Mouse (Mus musculus) cerebellum, adult 11-12 months (tissue): Measurements from ENCODE around the gene Aatf.
A peak's percentile ranks its signal among the peaks of the same experiment; 100 is the strongest.

Experiments
- DNase-seq: peaks from one replicate; pipeline ENCODE4 v3.0.0; 2022

Aatf gene

DNA sequence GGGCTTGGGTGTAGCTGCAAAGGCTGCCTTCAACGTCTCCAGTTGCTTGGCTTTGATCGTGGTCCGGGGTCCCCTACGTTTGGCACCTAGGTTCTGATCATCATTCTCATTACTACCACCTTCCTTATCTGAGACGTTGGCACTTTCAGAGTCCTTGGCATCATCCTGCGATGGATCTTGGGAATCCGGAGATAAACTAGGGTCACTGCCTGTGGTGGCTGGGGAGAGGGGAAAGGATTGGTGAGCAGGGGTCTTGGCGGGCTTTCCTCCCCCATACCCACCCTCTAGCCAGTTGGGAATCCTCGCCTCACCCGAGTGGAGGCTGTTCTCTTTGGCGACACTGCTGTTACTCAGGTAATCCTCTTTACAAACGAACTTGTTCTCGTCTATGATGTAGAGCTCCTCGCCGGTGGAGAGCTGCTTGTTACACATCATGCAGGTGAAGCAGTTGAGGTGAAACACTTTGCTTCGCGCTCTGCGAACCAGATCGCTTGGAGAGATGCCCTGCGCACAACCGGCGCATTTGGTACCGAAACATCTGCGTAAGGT lies 8.5 kb upstream of the Aatf start:
- no peak for DNase-seq

DNA sequence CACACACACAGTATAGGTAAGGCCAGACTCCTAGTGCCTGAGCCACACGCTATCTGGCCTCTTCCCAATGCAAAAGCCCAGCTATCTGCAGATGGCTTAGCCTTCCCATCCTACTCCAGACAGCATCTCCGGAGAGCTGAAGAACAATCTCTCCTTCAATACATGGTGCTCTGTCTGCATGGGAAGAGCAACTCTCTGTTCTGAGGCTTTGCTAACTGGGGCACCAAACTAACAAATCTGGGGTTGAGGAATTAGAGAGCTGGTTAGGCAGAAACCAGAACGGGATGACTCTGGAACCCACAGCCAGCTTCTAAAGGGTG lies 7.7 kb upstream of the Aatf start:
- no peak for DNase-seq

DNA sequence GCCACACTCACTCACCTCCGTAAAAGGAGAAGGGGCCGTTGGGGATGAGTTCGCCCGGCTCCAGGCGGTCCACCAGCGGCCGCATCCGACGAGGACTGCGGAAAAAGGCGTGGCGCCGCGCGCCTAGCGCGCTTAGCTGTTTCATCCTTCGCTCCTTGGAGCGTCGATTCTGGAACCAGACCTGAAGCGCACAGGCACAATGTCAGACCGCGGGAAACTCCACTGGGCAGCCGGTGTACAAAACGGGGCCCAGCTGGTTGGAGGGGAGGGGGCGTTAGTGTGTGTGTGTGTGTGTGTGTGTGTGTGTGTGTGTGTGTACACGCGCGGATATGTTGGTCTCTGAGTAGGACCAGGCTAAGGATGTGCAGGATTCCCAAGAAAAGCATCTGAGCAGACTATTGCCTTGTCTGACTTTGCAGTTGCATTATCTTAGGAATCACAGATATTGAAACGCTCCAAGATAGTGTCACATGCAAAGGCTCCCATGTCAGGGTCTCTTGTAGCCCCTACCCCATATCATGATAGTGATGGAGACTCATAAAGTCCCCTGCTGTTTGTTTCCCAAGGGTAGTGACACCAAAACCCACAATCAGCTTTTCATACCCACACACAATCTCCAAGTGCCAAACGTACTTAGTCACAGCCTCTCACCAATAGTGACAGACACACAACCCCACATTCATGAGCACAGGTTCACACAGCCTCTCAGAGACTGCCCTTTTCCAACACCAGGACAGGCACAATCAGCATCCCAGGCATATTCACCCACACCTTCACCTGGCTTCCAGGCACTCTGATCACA lies 7.1 kb upstream of the Aatf start:
- no peak for DNase-seq

- no peak for DNase-seq
Observed at GRCm38 (mm10) chr11:84519576-84520268, 6.4 kb upstream of the Aatf start.

DNA sequence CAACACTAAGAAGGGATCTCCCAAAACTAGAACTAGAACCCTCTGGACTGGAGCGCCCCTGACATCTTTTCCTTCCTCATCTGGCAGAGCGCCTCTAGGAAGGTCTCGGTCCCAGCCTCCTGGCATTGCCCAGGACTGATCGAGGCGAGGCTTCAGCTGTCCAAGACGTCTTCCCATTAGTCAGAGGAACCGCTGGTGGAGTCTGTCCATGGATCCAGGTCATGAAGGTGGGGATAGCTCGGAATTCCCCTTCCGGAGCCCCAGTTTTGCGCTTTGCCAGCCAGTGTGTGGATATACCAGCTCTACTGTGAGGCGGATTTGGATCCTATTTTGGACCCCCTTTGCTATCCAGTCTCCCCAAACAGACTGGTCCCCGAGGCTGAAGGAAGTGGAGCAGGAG lies 5.7 kb upstream of the Aatf start:
- no peak for DNase-seq

DNA sequence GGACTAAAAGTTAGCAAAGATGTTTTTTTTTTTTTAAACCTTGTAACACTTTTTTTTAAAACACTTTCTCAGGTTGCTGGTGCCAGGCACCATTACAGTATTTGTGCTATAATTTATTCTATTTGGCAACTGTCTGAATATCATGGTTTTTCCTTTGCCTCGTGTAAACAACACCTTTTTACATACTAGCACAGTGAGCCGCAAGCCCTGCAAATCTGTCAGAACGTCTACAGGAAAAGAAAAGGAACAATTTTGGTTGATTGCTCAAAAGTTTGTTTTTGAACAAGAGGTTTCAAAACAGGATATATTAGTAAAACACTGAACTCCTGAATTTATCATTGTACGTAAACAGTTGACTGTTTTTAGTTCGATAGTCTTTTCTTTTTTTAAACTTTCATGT lies 4.9 kb upstream of the Aatf start:
- DNase-seq, result no peak

- DNase-seq, result no peak
Observed at GRCm38 (mm10) chr11:84517431-84517830, 4.1 kb upstream of the Aatf start.

- DNase-seq, result no peak
Observed at GRCm38 (mm10) chr11:84516501-84517240, 3.3 kb upstream of the Aatf start.

GRCm38 (mm10) chr11:84512031-84512430 lies 1.3 kb downstream of the Aatf start:
- DNase-seq, result no peak

GRCm38 (mm10) chr11:84504296-84504695 lies 9.0 kb downstream of the Aatf start:
- DNase-seq, result no peak

- DNase-seq, result peak; percentile 15
Observed at GRCm38 (mm10) chr11:84497944-84498343, 15.4 kb downstream of the Aatf start.

- no peak for DNase-seq
Observed at GRCm38 (mm10) chr11:84496901-84497300, 16.4 kb downstream of the Aatf start.

DNA sequence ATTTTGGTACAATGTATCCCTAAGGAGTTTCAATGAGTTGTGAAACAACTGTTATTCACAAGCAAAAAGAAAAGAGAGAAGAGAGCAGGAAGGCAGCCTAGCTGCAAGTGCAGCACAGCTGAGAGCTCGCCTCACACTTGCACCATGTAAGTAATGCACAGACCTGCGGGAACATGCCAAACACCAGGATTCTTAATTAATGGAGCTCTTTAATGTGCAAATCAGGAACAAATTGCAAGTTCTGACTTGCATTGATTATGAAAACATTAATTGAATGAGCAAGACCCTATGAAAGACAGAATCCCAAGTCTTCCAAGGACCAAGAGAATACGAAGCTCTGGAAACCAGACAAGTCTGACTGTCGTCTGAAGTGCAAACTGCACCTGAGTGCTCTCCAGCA lies 17.5 kb downstream of the Aatf start:
- DNase-seq, result no peak

GRCm38 (mm10) chr11:84481661-84482060 lies 31.7 kb downstream of the Aatf start:
- no peak for DNase-seq

DNA sequence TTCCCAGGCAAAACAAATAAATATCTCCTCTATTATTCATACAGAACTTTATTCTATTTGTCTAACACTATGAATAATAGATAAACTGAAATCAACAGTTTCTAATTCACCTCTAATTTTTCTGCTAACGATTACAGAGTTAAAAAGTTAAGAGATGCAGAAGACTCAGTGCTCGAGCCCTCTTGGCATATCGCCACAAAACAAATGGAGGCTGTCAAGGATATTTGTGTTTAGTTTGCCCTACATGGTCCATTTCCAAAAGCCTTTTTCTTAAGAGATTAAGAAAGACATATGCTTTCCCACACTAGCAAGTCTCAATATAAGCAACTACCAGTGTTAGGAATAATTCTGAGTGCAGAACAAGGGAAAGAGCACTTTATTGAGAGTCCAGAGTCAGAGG lies 32.9 kb downstream of the Aatf start:
- no peak for DNase-seq

DNA sequence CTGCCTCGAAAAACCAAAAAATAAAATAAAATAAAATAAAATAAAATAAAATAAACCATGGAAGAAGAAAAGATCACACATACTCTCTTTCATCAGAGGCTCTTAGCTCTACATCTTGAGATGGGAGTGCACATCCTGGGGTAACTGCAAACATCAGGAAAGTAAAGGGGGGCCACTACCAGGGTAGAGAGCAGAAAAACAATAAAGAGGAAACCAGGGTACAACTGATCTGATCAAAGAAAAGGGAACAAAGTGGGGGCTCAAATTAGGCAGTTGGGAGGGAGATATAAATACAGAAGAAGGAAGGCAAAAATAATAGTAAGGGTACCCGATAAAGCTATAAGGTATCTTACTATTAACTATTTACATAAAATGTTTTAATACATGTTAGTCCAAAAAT lies 36.7 kb downstream of the Aatf start:
- DNase-seq, result no peak

DNA sequence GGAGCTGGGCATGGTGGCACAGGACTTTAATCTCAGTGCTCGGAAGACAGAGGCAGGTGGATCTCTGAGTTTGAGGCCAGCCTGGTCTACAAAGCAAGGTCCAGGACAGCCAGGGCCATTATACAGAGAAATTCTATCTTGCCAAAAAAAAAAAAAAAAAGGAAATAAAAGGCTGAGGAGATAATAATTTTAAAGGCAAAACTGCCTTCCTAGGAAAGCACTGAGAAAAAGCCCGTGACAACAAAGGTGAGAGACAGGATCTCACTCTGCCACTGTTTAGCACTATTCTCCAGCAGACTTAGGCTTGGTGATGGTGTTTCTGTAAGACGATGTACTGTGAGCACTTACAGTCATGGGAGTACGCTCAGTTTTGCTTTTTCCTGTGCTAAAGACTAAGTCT lies 37.3 kb downstream of the Aatf start:
- no peak for DNase-seq

DNA sequence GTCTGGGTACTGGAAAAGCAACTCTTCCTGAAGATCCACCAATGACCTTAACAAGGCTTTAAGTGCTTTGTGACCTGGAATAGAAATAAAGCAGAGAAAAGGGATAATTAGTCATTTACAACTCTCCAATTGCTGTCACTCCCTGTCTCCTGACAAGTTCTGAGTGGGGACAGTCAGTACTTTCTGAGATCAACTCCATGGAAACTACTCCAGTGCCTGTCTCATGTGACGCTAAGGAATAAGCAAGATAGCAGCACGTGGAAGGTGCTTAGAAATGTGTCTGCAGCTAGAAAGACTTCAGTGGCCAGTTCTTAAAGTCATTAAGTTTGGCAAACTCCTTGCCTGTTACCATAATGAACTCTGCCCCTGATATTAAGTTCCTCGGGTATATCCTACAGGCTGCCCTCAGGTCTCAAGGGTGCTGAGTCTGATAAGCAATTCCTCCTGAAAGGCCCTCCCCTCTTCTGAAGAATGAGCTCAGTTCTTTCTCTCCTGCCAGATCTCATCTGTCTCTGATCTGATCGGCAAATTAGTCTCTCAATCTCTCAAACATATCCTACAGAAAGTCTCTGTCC lies 40.1 kb downstream of the Aatf start:
- no peak for DNase-seq

- no peak for DNase-seq
Observed at GRCm38 (mm10) chr11:84464571-84464970, 48.8 kb downstream of the Aatf start.

GRCm38 (mm10) chr11:84453901-84454300 lies 59.4 kb downstream of the Aatf start:
- peak; percentile 38 for DNase-seq

DNA sequence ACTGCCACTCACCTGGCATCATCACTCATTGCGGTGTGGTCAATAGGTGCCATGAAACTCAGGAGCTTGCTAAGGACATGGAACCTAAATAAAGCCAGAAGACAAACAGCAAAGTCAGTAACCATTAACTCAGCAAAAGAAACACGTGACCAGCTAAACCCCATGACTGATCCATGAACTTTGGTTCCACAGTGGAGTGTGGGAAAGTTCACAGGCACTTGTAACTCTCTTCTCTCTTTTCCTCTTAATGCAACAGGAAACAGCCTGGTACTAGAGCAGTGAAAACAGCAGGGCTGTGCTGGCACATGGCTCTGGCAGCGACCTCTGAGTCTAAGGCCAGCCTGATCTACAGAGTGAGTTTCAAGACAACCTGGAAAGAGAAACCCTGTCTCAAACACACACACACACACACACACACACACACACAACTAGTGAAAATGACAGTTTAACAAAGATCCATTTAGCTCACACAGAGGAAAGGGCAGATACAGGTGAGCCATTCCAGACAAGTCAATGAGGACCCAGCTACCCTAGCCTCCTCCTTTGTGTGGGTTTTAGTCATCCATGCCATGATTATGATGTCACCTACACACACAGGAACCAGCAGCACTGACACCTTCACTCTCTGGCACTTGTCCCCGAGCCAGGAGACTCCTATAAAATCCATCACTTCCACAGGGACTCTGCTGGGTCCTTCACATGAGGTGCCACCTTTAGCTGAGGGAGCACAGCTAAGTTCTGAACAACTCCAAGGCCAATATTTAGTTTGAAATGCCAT lies 70.6 kb downstream of the Aatf start:
- no peak for DNase-seq

DNA sequence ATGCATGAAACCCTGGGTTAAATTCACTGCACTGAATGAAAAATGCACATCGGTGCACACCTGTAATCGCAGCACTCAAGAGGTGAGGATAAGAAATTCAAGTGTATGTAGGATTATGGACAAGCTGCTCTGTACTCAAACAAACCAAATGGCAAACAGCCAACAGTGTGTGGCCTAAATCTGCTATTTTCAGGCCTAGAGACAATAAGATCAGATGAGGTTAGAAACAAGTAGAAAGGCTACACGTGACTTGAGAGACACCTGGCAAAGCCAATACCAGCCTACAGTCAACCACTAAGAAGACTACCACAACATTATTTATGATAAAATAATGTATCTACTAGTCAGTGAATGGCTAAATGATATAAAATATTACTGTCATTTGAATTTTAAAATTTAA lies 72.9 kb downstream of the Aatf start:
- peak; percentile 35 for DNase-seq

DNA sequence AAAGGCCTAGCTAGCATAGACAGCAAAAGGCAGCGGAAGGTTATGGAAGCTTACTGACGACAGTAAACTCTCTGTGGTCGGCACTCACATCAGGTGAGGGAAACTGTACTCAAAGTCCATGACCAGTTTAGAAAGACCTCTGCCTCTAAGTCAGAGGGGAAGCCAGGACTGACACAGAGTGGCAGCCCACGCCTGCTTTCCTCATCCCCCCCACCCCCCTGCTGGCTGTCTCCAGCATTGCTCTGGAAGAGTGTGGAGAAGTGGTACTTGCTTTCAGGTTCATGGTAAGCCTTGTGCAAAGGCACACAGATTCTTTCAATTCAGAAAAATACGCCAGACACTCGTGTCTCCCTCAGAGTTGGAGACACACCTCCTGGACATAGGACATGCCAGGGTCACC lies 78.4 kb downstream of the Aatf start:
- DNase-seq, result no peak
